In genomic region chr7:114081633-114082420, GRCm38 (mm10) we compare ENCODE assay signal across 34 mouse cellular contexts. TPM values are rescaled to one million over a fixed set of nuclear protein-coding genes. Genes with fewer than 3 reads are reported as not detected.
DNase-seq lines count a peak whose midpoint lies in the region; ATAC-seq and TF ChIP-seq lines count a peak whose summit lies in the region.
"Had no signal": no experiment of that assay in that cellular context is flagged by ENCODE, and none has a peak within 500 bp of the region (broad histone marks: within the 10 kb centered on the region; RNA-seq: fewer than 3 reads in every experiment).

No protein-coding gene starts in this region.

- H3K4me2 ChIP-seq in liver, embryonic 12.5 days: no peak overlapping the region
- H3K4me2 ChIP-seq in liver, postnatal 0 days (ENCODE audit: low read depth, low read length): no peak overlapping the region
- peak overlapping the region; percentile 74 for H3K4me2 ChIP-seq in myocyte (ENCODE audit: low read depth)
- H3K4me2 ChIP-seq in hindbrain, postnatal 0 days (ENCODE audit: low read depth, low read length): no peak overlapping the region
- H3K4me2 ChIP-seq in kidney, embryonic 14.5 days (replicated peaks; ENCODE audit: low read depth, low read length): no peak overlapping the region
- H3K4me2 ChIP-seq: heart, embryonic 15.5 days; kidney, embryonic 15.5 days; limb, embryonic 12.5 days; lung, embryonic 15.5 days; midbrain, embryonic 15.5 days; neural tube, embryonic 13.5 days; stomach, embryonic 15.5 days had no signal

- 55% methylated on average over 21 of the region's 21 CpGs for WGBS in liver, embryonic 12.5 days (ENCODE audit: insufficient replicate concordance)
- WGBS in liver, postnatal 0 days (ENCODE audit: insufficient replicate concordance): 59% methylated on average over 21 of the region's 21 CpGs
- WGBS in hindbrain, postnatal 0 days: 82% methylated on average over 21 of the region's 21 CpGs
- 75% methylated on average over 21 of the region's 21 CpGs for whole genome bisulfite sequencing in kidney, embryonic 14.5 days

- H3K9ac ChIP-seq in liver, embryonic 12.5 days: no peak overlapping the region
- no peak overlapping the region for H3K9ac ChIP-seq in liver, postnatal 0 days (replicated peaks)
- H3K9ac ChIP-seq in hindbrain, postnatal 0 days (replicated peaks; ENCODE audit: low read length): no peak overlapping the region
- H3K9ac ChIP-seq in kidney, embryonic 14.5 days (ENCODE audit: low read depth, low read length): no peak overlapping the region
- H3K9ac ChIP-seq: forebrain, postnatal 0 days; heart, embryonic 15.5 days; kidney, embryonic 15.5 days; limb, embryonic 12.5 days; liver, embryonic 14.5 days; lung, embryonic 15.5 days; midbrain, embryonic 15.5 days; neural tube, embryonic 13.5 days; stomach, embryonic 15.5 days had no signal

- peak overlapping the region; percentile 14; the same call in 1 of the 2 replicates for H3K27ac ChIP-seq in liver, embryonic 12.5 days
- H3K27ac ChIP-seq in liver, postnatal 0 days (ENCODE audit: low read depth): no peak overlapping the region
- H3K27ac ChIP-seq in hindbrain, postnatal 0 days: no peak overlapping the region
- no peak overlapping the region for H3K27ac ChIP-seq in kidney, embryonic 14.5 days (ENCODE audit: low read depth, low read length)
- H3K27ac ChIP-seq: forebrain, embryonic 10.5 days; heart, adult 2 months; heart, embryonic 15.5 days; kidney, embryonic 15.5 days; limb, embryonic 12.5 days; liver, embryonic 14.5 days; lung, embryonic 15.5 days; midbrain, embryonic 15.5 days; neural tube, embryonic 13.5 days; stomach, embryonic 15.5 days had no signal

- no peak overlapping the region for H3ac ChIP-seq in myocyte (ENCODE audit: control insufficient read depth, insufficient read length)

- H3K4me3 ChIP-seq in liver, embryonic 12.5 days: no peak overlapping the region
- no peak overlapping the region for H3K4me3 ChIP-seq in liver, postnatal 0 days (ENCODE audit: low read depth, low read length)
- no peak overlapping the region for H3K4me3 ChIP-seq in myocyte
- no peak overlapping the region for H3K4me3 ChIP-seq in hindbrain, postnatal 0 days (ENCODE audit: low read length)
- H3K4me3 ChIP-seq in kidney, embryonic 14.5 days (ENCODE audit: low read length): no peak overlapping the region
- H3K4me3 ChIP-seq: forebrain, embryonic 10.5 days; heart, adult 2 months; heart, embryonic 15.5 days; kidney, embryonic 15.5 days; limb, embryonic 12.5 days; lung, embryonic 15.5 days; midbrain, embryonic 15.5 days; neural tube, embryonic 13.5 days; stomach, embryonic 15.5 days had no signal

- no peak for TF ChIP-seq POLR2A in myocyte (IDR thresholded peaks at IDR 0.05; ENCODE audit: insufficient read length, low read depth)

- TF ChIP-seq EP300 in liver, postnatal 0 days (IDR thresholded peaks at IDR 0.05; ENCODE audit: low read depth): no peak

- ATAC-seq in frontal cortex, adult (ENCODE audit: low TSS enrichment): peak; percentile 85
- ATAC-seq in liver, embryonic 12.5 days: no peak
- no peak for ATAC-seq in liver, postnatal 0 days
- no peak for ATAC-seq in hindbrain, postnatal 0 days
- ATAC-seq in kidney, embryonic 14.5 days (ENCODE audit: low FRiP score, low TSS enrichment): no peak
- ATAC-seq: forebrain, postnatal 0 days; hindbrain, embryonic 16.5 days; intestine, postnatal 0 days; midbrain, embryonic 15.5 days had no signal

- peaks cover 91% of the 10 kb centered on the region for H3K79me2 ChIP-seq in myocyte (ENCODE audit: control insufficient read depth, insufficient read depth)

- no peaks in the 10 kb centered on the region for H3K9me3 ChIP-seq in liver, embryonic 12.5 days (replicated peaks)
- no peaks in the 10 kb centered on the region for H3K9me3 ChIP-seq in liver, postnatal 0 days (ENCODE audit: low read length)
- no peaks in the 10 kb centered on the region for H3K9me3 ChIP-seq in hindbrain, postnatal 0 days (ENCODE audit: low read length)
- no peaks in the 10 kb centered on the region for H3K9me3 ChIP-seq in kidney, embryonic 14.5 days (ENCODE audit: control insufficient read depth, low read length)
- H3K9me3 ChIP-seq: forebrain, embryonic 10.5 days; heart, embryonic 15.5 days; kidney, embryonic 15.5 days; limb, embryonic 12.5 days; lung, embryonic 15.5 days; midbrain, embryonic 15.5 days; neural tube, embryonic 13.5 days; stomach, embryonic 15.5 days had no signal

- no peak for DNase-seq in frontal cortex, postnatal 10 days (ENCODE audit: low spot score in 2 of 2)
- DNase-seq in liver, postnatal 0 days: no peak
- DNase-seq in brain, adult 2 months (ENCODE audit: low read depth, low spot score): peak; percentile 61
- DNase-seq in hindbrain, postnatal 0 days (ENCODE audit: low spot score): no peak
- DNase-seq: adrenal gland, postnatal 10 days; cerebellum, adult 2 months; cerebellum, postnatal 25 days; embryo, embryonic 11 days; forebrain, postnatal 0 days; gastrocnemius, postnatal 36 days; heart, adult 2 months; heart, postnatal 4 days; kidney, postnatal 36 days; layer of hippocampus, adult 9-11 months; lung, postnatal 4 days; right cerebral cortex, postnatal 14 days; thymus, adult 18-20 months; thymus, postnatal 36 days had no signal

- H3K4me1 ChIP-seq in liver, embryonic 12.5 days: peaks cover 58% of the 10 kb centered on the region
- peaks cover 9% of the 10 kb centered on the region for H3K4me1 ChIP-seq in liver, postnatal 0 days (ENCODE audit: insufficient read depth)
- no peaks in the 10 kb centered on the region for H3K4me1 ChIP-seq in hindbrain, postnatal 0 days (ENCODE audit: insufficient read depth, low read length)
- peaks cover 14% of the 10 kb centered on the region for H3K4me1 ChIP-seq in kidney, embryonic 14.5 days (ENCODE audit: control insufficient read depth, insufficient read depth, low read length)
- H3K4me1 ChIP-seq: midbrain, embryonic 15.5 days had no signal

- no peaks in the 10 kb centered on the region for H3K27me3 ChIP-seq in liver, embryonic 12.5 days (replicated peaks)
- H3K27me3 ChIP-seq in liver, postnatal 0 days (ENCODE audit: insufficient read depth, low read length): no peaks in the 10 kb centered on the region
- H3K27me3 ChIP-seq in myocyte (ENCODE audit: control insufficient read depth, insufficient read depth, insufficient read length): no peaks in the 10 kb centered on the region
- H3K27me3 ChIP-seq in hindbrain, postnatal 0 days (ENCODE audit: insufficient read depth, low read length): no peaks in the 10 kb centered on the region
- H3K27me3 ChIP-seq in kidney, embryonic 14.5 days (ENCODE audit: control insufficient read depth, insufficient read depth, low read length): no peaks in the 10 kb centered on the region
- H3K27me3 ChIP-seq: heart, embryonic 15.5 days; kidney, embryonic 15.5 days; limb, embryonic 12.5 days; lung, embryonic 15.5 days; midbrain, embryonic 15.5 days; neural tube, embryonic 13.5 days; stomach, embryonic 15.5 days had no signal

- no peaks in the 10 kb centered on the region for H3K36me3 ChIP-seq in liver, embryonic 12.5 days
- H3K36me3 ChIP-seq in liver, postnatal 0 days (replicated peaks; ENCODE audit: insufficient read depth, low read length): no peaks in the 10 kb centered on the region
- no peaks in the 10 kb centered on the region for H3K36me3 ChIP-seq in myocyte (ENCODE audit: control insufficient read depth, insufficient read depth)
- H3K36me3 ChIP-seq in hindbrain, postnatal 0 days (ENCODE audit: insufficient read depth, low read length): no peaks in the 10 kb centered on the region
- no peaks in the 10 kb centered on the region for H3K36me3 ChIP-seq in kidney, embryonic 14.5 days (ENCODE audit: control insufficient read depth, insufficient read depth, low read length)
- H3K36me3 ChIP-seq: forebrain, embryonic 10.5 days; heart, embryonic 15.5 days; kidney, embryonic 15.5 days; limb, embryonic 12.5 days; lung, embryonic 15.5 days; midbrain, embryonic 15.5 days; neural tube, embryonic 13.5 days; stomach, embryonic 15.5 days had no signal

- TF ChIP-seq CTCF in liver, postnatal 0 days (IDR thresholded peaks at IDR 0.05; ENCODE audit: low read depth): no peak
- no peak for TF ChIP-seq CTCF in hindbrain, postnatal 0 days (IDR thresholded peaks at IDR 0.05; ENCODE audit: low read depth)

TF ChIP-seq in myocyte, 11 proteins besides CTCF, POLR2A, EP300 and RAD21:
- TF ChIP-seq POLR2AphosphoS2 (IDR thresholded peaks at IDR 0.05; ENCODE audit: insufficient read length, low read depth) (no peak), MYOD1 (IDR thresholded peaks at IDR 0.05; ENCODE audit: control insufficient read depth in 1 of 3, insufficient read length in 2 of 3, low read depth in 2 of 3) (no peak), TCF3 (IDR thresholded peaks at IDR 0.05; ENCODE audit: insufficient read length, low read depth) (no peak), CEBPB (IDR thresholded peaks at IDR 0.05; ENCODE audit: insufficient read depth, poor library complexity, severe bottlenecking) (no peak), TCF12 (IDR thresholded peaks at IDR 0.05; ENCODE audit: insufficient read depth, poor library complexity, severe bottlenecking) (no peak), E2F4 (IDR thresholded peaks at IDR 0.05; ENCODE audit: insufficient read depth) (no peak), USF1 (IDR thresholded peaks at IDR 0.05; ENCODE audit: low read depth) (no peak), MAX (IDR thresholded peaks at IDR 0.05; ENCODE audit: low read depth) (no peak), SRF (IDR thresholded peaks at IDR 0.05; ENCODE audit: control insufficient read depth, insufficient read length, low read depth) (no peak), REST (IDR thresholded peaks at IDR 0.05; ENCODE audit: insufficient read depth, insufficient read length) (no peak), MYOG (IDR thresholded peaks at IDR 0.05; ENCODE audit: control insufficient read depth in 1 of 3, insufficient read depth in 1 of 3, insufficient read length in 2 of 3, low read depth in 2 of 3) (no peak)

RNA-seq across cellular contexts. Expression of gene Rras2, which starts 35.8 kb away (rescaled TPM):
- 13.7 and 14.5 TPM in 2 replicates for polyA plus RNA-seq in liver, embryonic 12.5 days (2016; fragmentation: Nextera tagmentation; extraction: Ambion mirVana)
- polyA plus RNA-seq in liver, postnatal 0 days (2015; fragmentation: Nextera tagmentation; extraction: Ambion mirVana): 8.1 and 8.7 TPM in 2 replicates
- polyA plus RNA-seq in myocyte (2012; fragmentation: generic; extraction: Trizol): 57.4 TPM
- 27.9 and 36.2 TPM in 2 replicates for total RNA-seq in hindbrain, postnatal 0 days (2014; rRNA removed)
- 16.0 and 17.6 TPM in 2 replicates for polyA plus RNA-seq in hindbrain, postnatal 0 days (2015; fragmentation: Nextera tagmentation; extraction: Ambion mirVana)
- polyA plus RNA-seq in kidney, embryonic 14.5 days (2014; fragmentation: Nextera tagmentation; extraction: Ambion mirVana): 35.2 and 46.4 TPM in 2 replicates
- total RNA-seq: MEL had no signal
